Mouse (Mus musculus) thymus, postnatal 14 days (tissue): ENCODE results near the gene Eml2.
"Not testable (repeated sequence)": the region's sequence is repeated elsewhere in the genome, so short reads cannot be mapped to it uniquely, and the experiment has no call there.

ENCODE experiments used
- DNase-seq: peaks from one replicate; pipeline ENCODE4 v3.0.0; 2021

The Eml2 gene

GRCm38 (mm10) chr7:19175708-19176515 is at the start of gene Eml2:
Gene Eml2 (plus strand): TSS chr7:19176421.
- DNase-seq: no peak

GRCm38 (mm10) chr7:19127744-19128143 is 48.5 kb upstream of the Eml2 start:
- DNase-seq: no peak

GRCm38 (mm10) chr7:19129396-19129795 is 46.8 kb upstream of the Eml2 start:
- no peak for DNase-seq

GRCm38 (mm10) chr7:19130657-19131056 is 45.6 kb upstream of the Eml2 start:
- peak; percentile 35 for DNase-seq

GRCm38 (mm10) chr7:19131324-19131848 is 44.8 kb upstream of the Eml2 start:
- peak; percentile 95 for DNase-seq

- DNase-seq: no peak
These were observed 40.1 kb upstream of the Eml2 start for GRCm38 (mm10) chr7:19136168-19136567.

GRCm38 (mm10) chr7:19136673-19137334 is 39.4 kb upstream of the Eml2 start:
- peak; percentile 35 for DNase-seq

GRCm38 (mm10) chr7:19137380-19137779 is 38.8 kb upstream of the Eml2 start:
- DNase-seq: peak; percentile 81

- DNase-seq: no peak
These were observed 29.4 kb upstream of the Eml2 start for GRCm38 (mm10) chr7:19146793-19147192.

GRCm38 (mm10) chr7:19147497-19148045 is 28.6 kb upstream of the Eml2 start:
- no peak for DNase-seq

- DNase-seq: no peak
These were observed 27.9 kb upstream of the Eml2 start for GRCm38 (mm10) chr7:19148180-19148874.

- peak; percentile 98 for DNase-seq
These were observed 27.2 kb upstream of the Eml2 start, which contains the start of gene Qpctl for GRCm38 (mm10) chr7:19148875-19149541. Gene Qpctl (minus strand): TSS chr7:19149291.

GRCm38 (mm10) chr7:19149626-19150025 is 26.6 kb upstream of the Eml2 start, which contains the start of gene Snrpd2:
Gene Snrpd2 (plus strand): TSS chr7:19149722.
- peak; percentile 97 for DNase-seq

- DNase-seq: not testable (repeated sequence)
These were observed 25.1 kb upstream of the Eml2 start for GRCm38 (mm10) chr7:19151121-19151520.

- DNase-seq: no peak
These were observed 21.4 kb upstream of the Eml2 start for GRCm38 (mm10) chr7:19154796-19155195.

GRCm38 (mm10) chr7:19155825-19156475 is 20.3 kb upstream of the Eml2 start:
- DNase-seq: peak; percentile 24

GRCm38 (mm10) chr7:19157160-19157800 is 18.9 kb upstream of the Eml2 start:
- peak; percentile 99 for DNase-seq

- DNase-seq: no peak
These were observed 17.6 kb upstream of the Eml2 start for GRCm38 (mm10) chr7:19158601-19159000.

GRCm38 (mm10) chr7:19159411-19159810 is 16.8 kb upstream of the Eml2 start:
- DNase-seq: no peak

- peak; percentile 17 for DNase-seq
These were observed 16.1 kb upstream of the Eml2 start for GRCm38 (mm10) chr7:19160115-19160514.

GRCm38 (mm10) chr7:19162928-19163327 is 13.3 kb upstream of the Eml2 start:
- DNase-seq: no peak
